Mouse (Mus musculus) embryonic facial prominence, embryonic 13.5 days (tissue): ENCODE measurements around the gene Zfhx3. TPM values are rescaled to one million over a fixed set of nuclear protein-coding genes. Genes with fewer than 3 reads are reported as not detected.

Experiments used
- ATAC-seq: fragments of 200-750 bp; cut with Nextera tagmentation; 2 replicates; pipeline ENCODE4 v1.8.0; 2017; ENCODE audit warnings: low read depth; ENCODE audit not compliant: insufficient number of reproducible peaks, insufficient read depth, low FRiP score, low TSS enrichment
- H3K27ac ChIP-seq: fragments of 300-500 bp; sonication (generic); 2 replicates; pipeline ENCODE4 v1.5.1; 2015; ENCODE audit warnings: moderate library complexity, mild to moderate bottlenecking, inconsistent platforms
- H3K27me3 ChIP-seq: fragments of 300-500 bp; sonication (generic); 2 replicates; pipeline ENCODE4 v1.6.1; 2015; ENCODE audit warnings: mild to moderate bottlenecking, inconsistent platforms
- H3K36me3 ChIP-seq: fragments of 300-500 bp; sonication (generic); 2 replicates; pipeline ENCODE4 v1.6.1; 2015; ENCODE audit warnings: mild to moderate bottlenecking, inconsistent platforms
- H3K4me1 ChIP-seq: fragments of 300-500 bp; sonication (generic); 2 replicates; pipeline ENCODE4 v1.6.1; 2015; ENCODE audit warnings: inconsistent platforms
- H3K4me2 ChIP-seq: fragments of 300-500 bp; sonication (generic); 2 replicates; pipeline ENCODE4 v1.6.1; 2015; ENCODE audit warnings: moderate library complexity, mild to moderate bottlenecking, inconsistent platforms
- H3K4me3 ChIP-seq: fragments of 300-500 bp; sonication (generic); 2 replicates; pipeline ENCODE4 v1.5.1; 2015; ENCODE audit warnings: mild to moderate bottlenecking, inconsistent platforms
- H3K9ac ChIP-seq: fragments of 300-500 bp; sonication (generic); 2 replicates; pipeline ENCODE4 v1.6.1; 2015; ENCODE audit warnings: mild to moderate bottlenecking, inconsistent platforms
- H3K9me3 ChIP-seq: fragments of 300-500 bp; sonication (generic); 2 replicates; pipeline ENCODE4 v1.6.1; 2016; ENCODE audit warnings: inconsistent platforms
- WGBS: fragments of 180-500 bp; shearing (Covaris S2); methylation state at CpG from one replicate; pipeline ENCODE4 v1.1.7; 2015; ENCODE audit warnings: mixed read lengths; 5-methylcytosine and 5-hydroxymethylcytosine counted together
- polyA plus RNA-seq: library from polyadenylated mRNA; unstranded; fragments of >200 nt; fragmentation: Nextera tagmentation; extraction: Ambion mirVana; gene quantifications from 2 replicates; pipeline ENCODE4 v1.2.1, GENCODE M21; 2015

The Zfhx3 gene
- polyA plus RNA-seq, 1 experiment from 2014 or later, result 29.9 TPM

DNA sequence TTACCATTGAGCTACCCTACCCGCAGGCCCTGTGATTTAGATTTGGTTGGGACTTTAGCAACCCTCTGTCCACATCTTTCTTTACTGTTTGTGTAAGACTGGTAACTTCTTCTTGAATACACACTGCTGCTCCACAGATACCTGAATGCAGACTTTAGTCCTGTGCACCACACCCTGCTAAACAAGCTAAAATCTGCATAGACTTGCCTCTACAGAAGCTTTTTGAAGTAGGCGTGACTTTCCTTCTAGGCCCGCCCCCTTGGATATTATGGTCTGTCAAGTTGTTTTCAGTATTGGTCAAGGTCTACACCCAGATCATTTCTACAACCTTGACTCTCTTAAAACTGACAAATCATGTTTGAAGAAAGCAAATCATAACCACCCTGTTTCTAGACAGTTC, 243.8 kb downstream of the Zfhx3 start:
- no peaks in the 10 kb centered on the region for H3K27me3 ChIP-seq
- no peak overlapping the region for H3K9ac ChIP-seq
- no peaks in the 10 kb centered on the region for H3K36me3 ChIP-seq
- H3K9me3 ChIP-seq, result no peaks in the 10 kb centered on the region
- H3K4me2 ChIP-seq, result no peak overlapping the region
- 84% methylated on average over 3 of the region's 3 CpGs for WGBS
- H3K4me1 ChIP-seq, result peaks cover 5% of the 10 kb centered on the region; the same call in 1 of the 2 replicates
- no peak overlapping the region for H3K4me3 ChIP-seq
- no peak overlapping the region for H3K27ac ChIP-seq
- no peak for ATAC-seq

DNA sequence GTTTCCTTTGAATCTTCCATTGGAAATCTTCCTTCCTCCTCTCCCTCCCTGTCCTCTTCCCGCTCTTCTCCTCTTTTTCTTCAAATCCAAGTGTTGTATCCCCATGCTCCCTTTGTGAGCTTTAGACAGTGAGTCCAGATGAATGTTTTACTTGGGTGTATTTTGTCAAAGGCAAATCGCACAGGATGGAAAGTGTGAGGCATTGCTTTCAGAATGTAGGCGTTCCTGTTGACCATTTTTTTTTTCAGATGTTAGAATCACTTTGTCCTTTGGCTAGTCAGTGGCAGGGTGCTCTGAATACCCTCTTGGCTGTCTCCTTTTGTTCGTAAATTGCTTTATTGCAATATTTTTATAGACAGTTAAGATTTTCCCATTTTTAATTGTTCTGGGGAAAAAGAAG, 245.6 kb downstream of the Zfhx3 start:
- Histone ChIP-seq H3K4me1 (peaks cover 5% of the 10 kb centered on the region; the same call in 1 of the 2 replicates), H3K4me3 (no peak overlapping the region), H3K27me3 (no peaks in the 10 kb centered on the region), H3K9me3 (no peaks in the 10 kb centered on the region), H3K4me2 (no peak overlapping the region), H3K9ac (no peak overlapping the region), H3K27ac (no peak overlapping the region), H3K36me3 (no peaks in the 10 kb centered on the region)
- ATAC-seq, result no peak
- 81% methylated on average over 4 of the region's 4 CpGs for WGBS

DNA sequence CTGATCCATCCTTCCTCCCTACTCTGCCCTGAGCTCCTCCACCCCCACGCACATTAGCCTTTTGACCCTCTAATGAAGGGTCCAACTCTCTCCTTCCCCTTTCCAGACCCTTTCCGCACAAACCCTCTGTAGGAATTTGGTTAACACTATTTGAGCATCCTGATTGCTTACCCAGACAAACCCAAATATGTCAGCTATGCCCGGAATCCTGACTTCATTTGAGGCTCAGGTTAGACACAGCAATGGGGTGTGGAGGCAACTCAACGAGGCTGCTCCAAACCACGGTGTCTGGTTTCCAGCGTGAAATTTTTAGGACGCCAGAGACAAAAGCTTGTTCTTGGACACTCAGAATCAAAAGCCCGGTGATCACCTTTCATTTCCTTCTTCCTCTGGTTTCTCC, 252.1 kb downstream of the Zfhx3 start:
- Histone ChIP-seq H3K4me2 (peak overlapping the region; percentile 45), H3K27me3 (no peaks in the 10 kb centered on the region), H3K9me3 (no peaks in the 10 kb centered on the region), H3K4me3 (peak overlapping the region; percentile 3; the same call in 1 of the 2 replicates), H3K36me3 (no peaks in the 10 kb centered on the region), H3K4me1 (peaks cover 16% of the 10 kb centered on the region), H3K27ac (no peak overlapping the region; the same call in 1 of the 2 replicates), H3K9ac (no peak overlapping the region)
- 5% methylated on average over 8 of the region's 8 CpGs for WGBS
- ATAC-seq, result no peak

DNA sequence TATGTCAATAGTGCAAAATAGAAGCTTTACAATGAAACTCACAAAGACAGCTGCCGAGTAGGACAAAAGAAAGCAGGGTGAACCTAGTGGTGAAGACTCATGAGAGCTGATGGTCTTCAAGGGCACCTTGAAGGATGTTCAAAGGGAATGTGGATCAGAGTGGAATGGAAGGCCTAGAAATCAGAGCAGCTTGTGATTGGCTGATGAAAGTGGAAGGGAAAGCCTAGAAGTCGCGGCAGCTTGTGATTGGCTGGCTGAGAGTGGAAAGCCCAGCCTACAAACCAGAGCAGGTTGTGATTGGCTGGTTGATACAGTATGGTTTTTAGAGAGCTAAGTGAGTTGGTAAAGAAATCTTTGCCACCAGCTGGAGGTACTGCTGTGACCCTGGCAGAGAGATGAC, 272.6 kb downstream of the Zfhx3 start:
- Histone ChIP-seq H3K4me1 (peaks cover 8% of the 10 kb centered on the region), H3K9me3 (no peaks in the 10 kb centered on the region), H3K4me3 (no peak overlapping the region), H3K9ac (no peak overlapping the region), H3K4me2 (no peak overlapping the region), H3K36me3 (no peaks in the 10 kb centered on the region), H3K27ac (no peak overlapping the region), H3K27me3 (no peaks in the 10 kb centered on the region)
- WGBS, result 94% methylated on average over 3 of the region's 3 CpGs
- ATAC-seq, result no peak

DNA sequence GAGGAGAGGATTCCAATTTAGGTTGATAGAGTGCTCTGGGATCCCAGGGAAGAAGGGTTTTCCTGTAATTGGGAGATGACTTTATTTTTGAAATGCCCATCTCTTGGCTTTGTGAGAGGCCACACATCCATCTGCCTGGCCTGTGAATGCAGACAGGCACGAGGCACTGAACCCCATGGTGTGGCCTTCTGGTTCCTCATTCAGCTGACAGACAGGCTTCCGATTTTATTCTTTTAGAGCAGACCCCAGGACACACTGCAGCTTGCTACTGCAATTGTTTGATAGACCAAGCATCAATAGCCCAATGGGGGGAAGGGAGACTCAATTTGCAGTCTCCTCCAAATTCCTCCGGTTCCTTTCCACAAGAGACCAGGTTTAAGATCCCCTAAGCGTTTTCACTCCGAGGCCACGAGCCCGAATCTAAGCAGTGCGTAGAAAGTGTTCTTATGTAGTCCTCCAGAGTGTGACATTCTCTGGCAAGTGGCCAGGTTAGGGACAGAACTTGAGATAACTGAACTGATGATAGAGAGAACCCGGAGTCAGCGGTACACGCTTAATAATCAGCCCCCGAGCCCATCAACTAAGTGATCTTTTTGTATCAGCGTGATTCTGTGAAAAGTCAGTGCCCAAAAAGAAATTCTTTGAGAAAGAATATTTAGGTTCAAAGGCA, 275.9 kb downstream of the Zfhx3 start:
- no peaks in the 10 kb centered on the region for H3K36me3 ChIP-seq
- 50% methylated on average over 13 of the region's 13 CpGs for WGBS

DNA sequence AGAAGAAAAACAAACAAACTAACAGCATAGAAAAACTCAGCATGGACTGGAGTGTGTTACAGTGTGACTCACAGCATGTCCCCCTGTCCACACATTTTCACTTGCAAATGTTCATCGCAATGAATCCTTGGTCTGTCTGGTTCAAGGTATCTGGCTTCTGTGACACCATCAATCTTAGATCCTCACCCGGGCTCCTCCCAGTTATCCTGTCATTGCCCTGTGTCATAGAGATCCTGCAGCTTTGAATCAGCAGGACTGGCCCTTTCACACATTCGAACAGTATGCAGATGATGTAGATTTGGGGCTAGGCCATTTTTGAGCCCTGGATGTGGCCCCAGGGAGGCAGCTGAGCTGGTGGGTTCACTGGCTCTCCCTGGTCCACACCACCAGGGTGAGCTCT, 278.1 kb downstream of the Zfhx3 start:
- H3K27ac ChIP-seq, result no peak overlapping the region
- no peaks in the 10 kb centered on the region for H3K36me3 ChIP-seq
- H3K4me1 ChIP-seq, result peaks cover 8% of the 10 kb centered on the region
- no peaks in the 10 kb centered on the region for H3K9me3 ChIP-seq
- H3K4me2 ChIP-seq, result no peak overlapping the region
- ATAC-seq, result no peak
- no peaks in the 10 kb centered on the region for H3K27me3 ChIP-seq
- no peak overlapping the region for H3K9ac ChIP-seq
- WGBS, result 78% methylated on average over 3 of the region's 3 CpGs
- H3K4me3 ChIP-seq, result no peak overlapping the region

More for the DNA sequence above, 275.9 kb downstream of the Zfhx3 start:
- no peak overlapping the region for H3K27ac ChIP-seq
- peaks cover 8% of the 10 kb centered on the region for H3K4me1 ChIP-seq
- H3K4me3 ChIP-seq, result no peak overlapping the region
- H3K27me3 ChIP-seq, result no peaks in the 10 kb centered on the region
- no peak overlapping the region for H3K4me2 ChIP-seq
- no peak overlapping the region for H3K9ac ChIP-seq
- no peak for ATAC-seq
- H3K9me3 ChIP-seq, result no peaks in the 10 kb centered on the region

DNA sequence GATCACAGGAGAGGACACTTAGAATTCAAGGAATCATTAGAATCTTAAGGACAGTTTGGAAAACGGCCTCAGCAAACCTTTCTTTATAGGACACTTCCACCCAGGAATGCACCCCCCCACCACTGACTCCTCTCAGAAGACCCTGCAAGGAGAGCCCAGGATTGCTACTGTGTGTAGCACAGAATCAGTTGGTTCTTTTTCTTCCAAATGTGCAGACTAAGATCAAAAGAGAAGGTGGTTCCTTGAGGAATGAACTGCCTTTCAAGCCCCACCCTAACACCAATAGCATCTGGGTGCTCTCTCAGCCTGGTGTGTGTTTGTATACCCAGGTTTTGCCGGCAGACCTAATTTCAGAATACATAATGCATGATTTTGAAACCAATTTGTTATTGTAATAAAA, 279.6 kb downstream of the Zfhx3 start:
- Histone ChIP-seq H3K4me1 (peaks cover 8% of the 10 kb centered on the region), H3K27me3 (no peaks in the 10 kb centered on the region), H3K9me3 (no peaks in the 10 kb centered on the region), H3K27ac (no peak overlapping the region), H3K4me3 (no peak overlapping the region), H3K4me2 (no peak overlapping the region), H3K9ac (no peak overlapping the region), H3K36me3 (no peaks in the 10 kb centered on the region)
- ATAC-seq, result no peak
- WGBS, result 68% methylated on average over 2 of the region's 2 CpGs

DNA sequence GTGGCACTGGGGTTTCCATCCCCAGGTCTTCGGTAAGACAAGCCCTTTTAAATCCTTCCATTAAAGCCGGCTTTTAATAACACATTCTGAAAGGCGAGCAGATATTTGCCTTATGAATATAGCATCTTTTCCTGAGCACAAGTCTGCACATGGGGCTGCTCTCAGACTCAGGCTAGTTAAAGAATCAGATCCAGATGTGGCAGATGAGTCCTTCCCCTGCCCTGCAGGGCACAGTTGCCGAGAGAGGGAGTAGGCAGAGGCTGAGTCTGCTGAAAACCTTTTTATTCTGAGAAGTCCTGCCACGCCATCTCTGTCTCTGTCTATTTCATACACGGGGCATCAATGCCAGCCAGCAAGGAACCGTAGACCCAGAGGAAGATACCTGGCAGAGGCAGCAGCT, 289.9 kb downstream of the Zfhx3 start:
- Histone ChIP-seq H3K36me3 (no peaks in the 10 kb centered on the region), H3K4me3 (no peak overlapping the region), H3K27ac (peak overlapping the region; percentile 11), H3K4me2 (peak overlapping the region; percentile 3), H3K9ac (no peak overlapping the region), H3K27me3 (no peaks in the 10 kb centered on the region), H3K4me1 (peaks cover 22% of the 10 kb centered on the region), H3K9me3 (no peaks in the 10 kb centered on the region)
- 23% methylated on average over 7 of the region's 7 CpGs for WGBS
- no peak for ATAC-seq

DNA sequence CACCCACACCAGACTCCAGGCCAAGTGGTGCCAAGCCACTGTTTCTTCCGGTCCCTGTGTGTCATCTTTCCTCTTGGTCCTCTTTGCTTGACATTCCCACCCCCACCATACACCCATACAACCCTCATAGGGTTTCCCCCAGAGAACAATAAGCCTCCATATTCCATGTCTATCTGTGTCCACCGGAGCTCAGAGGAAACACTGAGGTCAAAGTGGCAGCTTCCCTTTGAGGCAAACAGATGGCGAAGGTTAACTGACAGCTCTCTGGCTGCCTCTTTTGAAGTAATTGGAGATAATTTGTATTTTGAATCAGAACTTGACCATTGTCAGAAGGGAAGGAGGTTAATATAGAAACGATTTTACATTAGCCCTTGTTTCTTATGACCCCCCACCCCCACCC, 292.0 kb downstream of the Zfhx3 start:
- WGBS, result 26% methylated on average over 4 of the region's 4 CpGs
- no peak overlapping the region for H3K27ac ChIP-seq
- H3K4me2 ChIP-seq, result no peak overlapping the region
- H3K9ac ChIP-seq, result no peak overlapping the region
- no peak for ATAC-seq
- H3K9me3 ChIP-seq, result no peaks in the 10 kb centered on the region
- no peaks in the 10 kb centered on the region for H3K36me3 ChIP-seq
- peaks cover 22% of the 10 kb centered on the region for H3K4me1 ChIP-seq
- no peak overlapping the region for H3K4me3 ChIP-seq
- H3K27me3 ChIP-seq, result no peaks in the 10 kb centered on the region

DNA sequence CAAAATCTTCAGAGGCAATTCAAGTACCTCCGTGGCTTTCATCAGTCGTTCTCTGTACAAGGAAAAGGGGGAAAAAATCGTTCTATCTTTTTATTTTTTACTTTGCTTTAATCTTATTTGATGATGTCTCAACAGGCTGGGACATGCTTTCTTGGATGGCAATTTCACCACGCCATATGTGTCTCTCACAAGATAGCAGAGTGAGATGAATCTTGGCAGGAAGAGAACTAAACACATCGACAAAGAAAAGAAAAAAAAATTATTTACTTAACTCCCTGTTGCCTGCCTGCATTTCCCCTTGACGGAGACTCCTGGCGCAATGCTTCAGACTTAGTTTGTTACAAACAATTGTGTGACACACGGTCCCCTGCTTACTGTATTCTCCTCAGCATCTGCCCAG, 294.3 kb downstream of the Zfhx3 start:
- no peak for ATAC-seq
- Histone ChIP-seq H3K9me3 (no peaks in the 10 kb centered on the region), H3K4me1 (peaks cover 38% of the 10 kb centered on the region)

DNA sequence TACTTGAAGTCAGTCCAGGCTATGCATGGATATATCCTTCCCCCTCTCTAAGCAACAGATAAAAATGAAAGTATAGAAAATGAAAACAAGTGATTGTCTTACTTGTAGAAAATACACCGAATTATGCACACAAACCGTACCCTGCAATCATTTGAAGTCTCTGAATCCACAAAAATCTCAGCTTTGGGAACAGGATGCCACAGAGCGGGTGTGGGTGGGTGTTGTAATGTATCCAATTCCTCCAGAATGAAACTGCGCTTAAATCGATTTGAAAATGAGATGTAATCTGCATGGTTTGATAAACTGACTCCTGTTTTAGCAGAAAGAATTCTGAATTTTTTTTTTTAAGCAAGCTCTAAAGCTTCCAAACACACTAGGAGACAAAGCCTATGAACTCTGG, 297.1 kb downstream of the Zfhx3 start:
- no peak for ATAC-seq
- Histone ChIP-seq H3K27me3 (no peaks in the 10 kb centered on the region), H3K4me2 (no peak overlapping the region), H3K27ac (0 out of 2 replicates have a peak overlapping the region, but pooled peaks have one; percentile 39), H3K4me3 (no peak overlapping the region), H3K4me1 (peaks cover 33% of the 10 kb centered on the region), H3K36me3 (no peaks in the 10 kb centered on the region), H3K9me3 (no peaks in the 10 kb centered on the region), H3K9ac (no peak overlapping the region)
- WGBS, result 52% methylated on average over 5 of the region's 5 CpGs

More for the DNA sequence above, 294.3 kb downstream of the Zfhx3 start:
- H3K36me3 ChIP-seq, result no peaks in the 10 kb centered on the region
- no peak overlapping the region for H3K27ac ChIP-seq
- WGBS, result 49% methylated on average over 8 of the region's 8 CpGs
- H3K27me3 ChIP-seq, result no peaks in the 10 kb centered on the region
- no peak overlapping the region for H3K4me3 ChIP-seq
- H3K4me2 ChIP-seq, result no peak overlapping the region
- no peak overlapping the region for H3K9ac ChIP-seq

DNA sequence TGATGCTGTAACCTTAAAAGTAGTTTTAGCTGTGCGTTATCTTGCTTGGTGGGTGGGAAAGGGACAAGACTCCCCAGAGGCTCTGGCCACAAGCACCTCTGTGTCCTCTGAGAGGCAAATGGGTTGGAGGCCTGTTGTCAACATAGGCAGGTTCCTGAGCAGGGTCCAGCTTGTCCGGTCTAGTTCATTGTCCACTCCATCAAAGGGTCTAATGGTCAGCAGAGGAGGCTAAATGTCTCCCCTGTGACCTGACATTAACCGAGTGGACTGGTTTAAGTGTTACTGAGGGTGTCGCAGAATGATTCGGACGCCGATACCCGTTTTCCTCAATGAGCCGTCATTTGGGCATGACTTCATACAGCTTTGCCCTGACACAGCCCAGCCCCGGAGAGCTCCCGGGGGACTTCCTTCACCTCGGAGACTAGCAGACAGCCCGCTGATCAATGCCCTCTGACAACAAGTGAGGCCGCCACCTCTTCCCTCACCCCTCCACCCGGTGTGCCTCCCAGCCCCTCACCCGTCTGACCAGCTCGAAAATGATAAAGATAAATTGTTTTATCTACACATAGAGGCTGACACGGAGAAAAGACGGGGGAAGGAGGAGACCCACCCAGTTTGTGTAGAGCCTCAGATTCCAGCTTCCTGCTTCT, 298.7 kb downstream of the Zfhx3 start:
- peak overlapping the region; percentile 49 for H3K4me2 ChIP-seq
- H3K4me1 ChIP-seq, result peaks cover 38% of the 10 kb centered on the region
- no peaks in the 10 kb centered on the region for H3K36me3 ChIP-seq
- 33% methylated on average over 19 of the region's 19 CpGs for WGBS
- H3K27ac ChIP-seq, result peak overlapping the region; percentile 51; the same call in 1 of the 2 replicates
- no peaks in the 10 kb centered on the region for H3K9me3 ChIP-seq
- H3K27me3 ChIP-seq, result no peaks in the 10 kb centered on the region
- peak overlapping the region; percentile 10; the same call in 1 of the 2 replicates for H3K4me3 ChIP-seq
- ATAC-seq, result no peak
- H3K9ac ChIP-seq, result no peak overlapping the region
